Mouse (Mus musculus) adrenal gland, adult 10 weeks (tissue): ENCODE results near the gene Mipol1. TPM values are rescaled to one million over a fixed set of nuclear protein-coding genes. Genes with fewer than 3 reads are reported as not detected.

Experiments
- polyA plus RNA-seq: library from polyadenylated mRNA; stranded (reverse); fragments of 350-450 nt; fragmentation: Illumina TruSeq; extraction: RNeasy Lipid Tissue Mini Kit (QIAGEN cat#74804); gene quantifications from one replicate; pipeline ENCODE4 v1.2.3, GENCODE M21; 2014; ENCODE audit warnings: low read depth, low replicate concordance

The Mipol1 gene
- polyA plus RNA-seq = 23.0 TPM

GRCm38 (mm10) chr12:57230192-57230706 lies at the start of gene Mipol1, which contains the start of gene Prps1l3:
Gene Mipol1 (plus strand): TSS chr12:57230427.
Gene Prps1l3 (plus strand): TSS chr12:57230412.

DNA sequence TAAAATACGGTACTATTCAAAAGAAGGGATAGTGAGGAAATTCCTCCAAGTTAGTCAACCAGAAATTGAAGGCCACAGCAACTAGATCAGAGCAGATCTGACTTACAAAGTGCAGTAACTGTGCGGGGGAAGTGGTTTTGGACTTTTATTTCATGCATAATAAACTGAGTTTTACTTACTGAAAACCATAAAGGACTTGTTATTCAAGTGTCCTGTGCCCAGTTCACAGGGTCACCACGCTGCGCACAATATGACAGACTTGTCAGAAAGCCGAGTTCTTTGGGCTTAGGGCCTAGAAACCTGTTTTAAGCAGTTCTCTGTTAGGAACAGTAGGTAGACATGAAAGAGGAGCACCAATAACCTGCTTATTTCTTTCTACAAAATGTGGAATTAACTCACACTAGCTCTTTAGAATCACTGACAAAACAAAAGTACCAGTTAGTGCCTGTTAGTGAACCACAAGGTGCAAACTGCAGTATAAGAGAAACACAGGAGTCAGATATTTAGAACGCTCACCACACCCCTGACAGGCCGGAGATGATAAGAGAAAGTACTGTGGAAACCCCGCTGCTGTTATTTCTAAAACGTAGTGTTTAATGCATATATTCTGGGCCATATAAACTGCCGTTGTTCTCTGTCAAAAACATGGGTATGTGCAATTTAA lies 32.7 kb upstream of the Mipol1 start, which contains the start of gene Slc25a21:
TSS of gene Slc25a21 (minus strand) at position 110 of the 664 bp plus-strand sequence.

Other genes with a start within 250 kb of the Mipol1 start
- gene Slc25a21, start 33.0 kb upstream of the Mipol1 start, polyA plus RNA-seq = 0.52 TPM
- 67.6 TPM for gene Prps1l3, start within 50 bp of the Mipol1 start, polyA plus RNA-seq